Mouse (Mus musculus) liver, postnatal 0 days (tissue): Measurements from ENCODE around the gene Pdss2. TPM values are rescaled to one million over a fixed set of nuclear protein-coding genes. Genes with fewer than 3 reads are reported as not detected.

Source experiments
- ATAC-seq: fragments of 200-750 bp; cut with Nextera tagmentation; 2 replicates; pipeline ENCODE4 v1.8.0; 2017; ENCODE audit warnings: mild to moderate bottlenecking, moderate library complexity
- DNase-seq: peaks from one replicate; pipeline ENCODE4 v3.0.0-alpha.2; 2016
- H3K27ac ChIP-seq: fragments of 300-500 bp; sonication (generic); 2 replicates; pipeline ENCODE4 v1.5.1; 2014; ENCODE audit warnings: antibody characterized with exemption, moderate library complexity, mild to moderate bottlenecking, low read depth
- H3K27me3 ChIP-seq: fragments of 300-500 bp; sonication (generic); 2 replicates; pipeline ENCODE4 v1.6.1; 2014; ENCODE audit warnings: low read length, control low read depth, mixed read lengths; ENCODE audit not compliant: insufficient read depth
- H3K36me3 ChIP-seq: fragments of 300-500 bp; sonication (generic); replicated peaks from 2 replicates; pipeline ENCODE4 v1.6.1; 2014; ENCODE audit warnings: mild to moderate bottlenecking, control low read depth, low read length, moderate library complexity, mixed read lengths; ENCODE audit not compliant: insufficient read depth
- H3K4me1 ChIP-seq: fragments of 300-500 bp; sonication (generic); 2 replicates; pipeline ENCODE4 v1.6.1; 2014; ENCODE audit warnings: antibody characterized with exemption, mild to moderate bottlenecking, control low read depth; ENCODE audit not compliant: insufficient read depth
- H3K4me2 ChIP-seq: fragments of 300-500 bp; sonication (generic); 2 replicates; pipeline ENCODE4 v1.6.1; 2014; ENCODE audit warnings: low read depth, mild to moderate bottlenecking, low read length, moderate library complexity, mixed read lengths
- H3K4me3 ChIP-seq: fragments of 300-500 bp; sonication (generic); 2 replicates; pipeline ENCODE4 v1.5.1; 2014; ENCODE audit warnings: low read depth, low read length
- H3K9ac ChIP-seq: fragments of 300-500 bp; sonication (generic); replicated peaks from 2 replicates; pipeline ENCODE4 v1.6.1; 2014; ENCODE audit warnings: mild to moderate bottlenecking, moderate library complexity
- H3K9me3 ChIP-seq: fragments of 300-500 bp; sonication (generic); 2 replicates; pipeline ENCODE4 v1.6.1; 2016; ENCODE audit warnings: mild to moderate bottlenecking, control low read depth, low read length, mixed read lengths
- CTCF ChIP-seq: sonication (generic); IDR thresholded peaks from 2 replicates; pipeline ENCODE4 v1.5.1; 2016; ENCODE audit warnings: antibody characterized with exemption, low read depth
- EP300 ChIP-seq: IDR thresholded peaks from 2 replicates; pipeline ENCODE4 v1.6.1; 2016; ENCODE audit warnings: antibody characterized with exemption, low read depth, mild to moderate bottlenecking
- WGBS: fragments of 180-500 bp; shearing (Covaris S2); extraction: QIAGEN DNeasy Blood & Tissue Kit; methylation state at CpG from one replicate; pipeline ENCODE4 v1.1.7; 2014; ENCODE audit not compliant: insufficient replicate concordance; 5-methylcytosine and 5-hydroxymethylcytosine counted together
- polyA plus RNA-seq: library from polyadenylated mRNA; unstranded; fragments of >200 nt; fragmentation: Nextera tagmentation; extraction: Ambion mirVana; gene quantifications from 2 replicates; pipeline ENCODE4 v1.2.1, GENCODE M21; 2015

Pdss2 gene
- polyA plus RNA-seq, 1 experiment from 2014 or later = 4.5 TPM

DNA sequence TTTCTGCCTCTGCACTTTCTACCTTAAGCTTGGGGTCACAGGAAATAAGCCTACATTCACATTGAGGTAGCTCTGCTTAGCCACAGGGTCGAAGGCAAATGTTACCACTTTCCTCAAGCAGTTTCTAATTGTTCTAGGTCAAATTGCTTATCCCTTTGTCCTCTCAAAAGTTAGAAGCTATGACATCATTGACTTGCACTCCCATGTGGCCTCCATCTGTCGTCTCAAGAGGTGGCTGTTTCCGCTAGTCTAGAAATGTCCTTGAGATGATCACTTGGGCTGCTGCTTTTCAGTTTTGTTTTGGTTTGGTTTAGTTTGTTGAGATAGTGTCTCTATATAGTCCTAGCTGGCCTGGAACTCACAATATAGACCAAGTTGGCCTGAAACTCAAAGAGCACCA, 13.7 kb downstream of the Pdss2 start:
- no peak for DNase-seq
- Histone ChIP-seq H3K9ac (no peak overlapping the region), H3K4me2 (no peak overlapping the region), H3K4me1 (peaks cover 4% of the 10 kb centered on the region; the same call in 1 of the 2 replicates), H3K36me3 (no peaks in the 10 kb centered on the region), H3K4me3 (no peak overlapping the region), H3K27ac (no peak overlapping the region), H3K9me3 (0 out of 2 replicates have a peak, but pooled peaks cover 1% of the 10 kb centered on the region), H3K27me3 (no peaks in the 10 kb centered on the region)
- WGBS = 75% methylated on average over 3 of the region's 3 CpGs
- ATAC-seq = no peak
- TF ChIP-seq CTCF = no peak
- no peak for TF ChIP-seq EP300

DNA sequence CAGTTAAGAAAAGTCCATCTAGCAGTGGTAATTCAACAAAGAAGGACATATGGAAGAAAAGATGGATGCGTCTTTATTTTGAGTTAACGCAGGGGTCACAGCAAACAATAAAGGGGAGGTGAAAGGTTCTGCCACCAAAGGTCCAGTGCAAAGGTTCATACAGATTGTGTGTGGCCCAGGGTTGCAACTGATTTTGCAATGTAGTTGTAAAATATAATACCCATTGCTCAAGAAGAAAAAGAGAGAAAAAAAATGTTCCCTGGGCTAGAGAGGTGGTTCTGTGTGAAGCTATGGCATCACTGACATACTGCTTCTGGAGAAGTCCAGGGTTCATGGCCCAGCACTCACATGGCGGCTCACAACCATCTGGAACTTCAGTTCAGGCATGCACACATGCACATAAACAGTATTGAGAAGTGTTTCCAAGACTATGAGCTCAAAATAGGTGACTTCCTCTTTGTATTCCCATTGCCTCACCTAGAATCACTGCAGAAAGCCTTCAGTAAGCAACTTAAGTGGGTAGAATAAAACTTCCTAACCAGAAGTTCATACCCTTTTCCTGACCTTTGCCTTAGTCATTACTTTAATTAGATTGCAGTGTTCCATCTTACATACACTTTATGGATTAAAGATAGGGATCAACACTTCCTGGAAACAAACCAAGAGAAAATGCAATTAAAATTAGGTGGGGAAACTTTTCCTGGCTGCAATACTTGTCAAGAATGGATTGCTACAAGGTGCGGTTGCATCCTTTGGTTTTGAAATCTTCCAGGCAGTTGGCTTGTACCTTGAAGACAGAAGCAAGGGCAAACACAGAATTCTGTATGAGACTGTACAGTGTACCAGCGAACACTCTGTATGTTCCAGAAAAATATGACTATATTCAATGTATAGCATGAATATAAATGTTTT, 14.7 kb downstream of the Pdss2 start:
- no peak overlapping the region for H3K4me3 ChIP-seq
- H3K27ac ChIP-seq = no peak overlapping the region
- no peak for ATAC-seq
- no peaks in the 10 kb centered on the region for H3K27me3 ChIP-seq
- no peak for DNase-seq
- 75% methylated on average over 5 of the region's 5 CpGs for WGBS
- H3K36me3 ChIP-seq = no peaks in the 10 kb centered on the region
- no peak for TF ChIP-seq CTCF
- TF ChIP-seq EP300 = 0 out of 2 replicates have a peak, but pooled peaks have one; percentile 19
- peaks cover 4% of the 10 kb centered on the region; the same call in 1 of the 2 replicates for H3K4me1 ChIP-seq
- no peak overlapping the region for H3K9ac ChIP-seq
- H3K9me3 ChIP-seq = 0 out of 2 replicates have a peak, but pooled peaks cover 2% of the 10 kb centered on the region
- H3K4me2 ChIP-seq = no peak overlapping the region; the same call in 1 of the 2 replicates

DNA sequence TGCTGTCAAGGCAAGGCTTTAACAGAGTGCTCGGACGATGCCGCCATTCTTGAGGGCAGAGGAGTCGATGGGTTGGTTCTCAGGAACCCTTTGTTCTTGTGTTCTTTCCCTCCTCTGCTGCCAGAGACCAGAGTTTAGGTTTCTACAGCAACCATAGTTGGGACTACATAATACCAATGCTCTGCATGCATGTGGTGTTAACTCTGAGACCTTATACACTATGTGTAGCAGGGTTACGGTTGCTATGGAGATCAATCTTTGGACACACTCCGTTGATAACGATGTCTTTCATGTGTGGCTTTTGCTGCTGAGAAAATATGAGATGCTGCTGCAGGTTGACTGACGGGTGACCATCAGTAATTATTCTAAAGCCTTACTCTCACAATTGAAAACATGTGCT, 20.9 kb downstream of the Pdss2 start:
- no peak overlapping the region for H3K4me2 ChIP-seq
- WGBS = 90% methylated on average over 8 of the region's 8 CpGs
- peaks cover 4% of the 10 kb centered on the region; the same call in 1 of the 2 replicates for H3K4me1 ChIP-seq
- no peaks in the 10 kb centered on the region for H3K36me3 ChIP-seq
- ATAC-seq (no peak), DNase-seq (no peak)
- H3K27ac ChIP-seq = no peak overlapping the region
- no peak overlapping the region for H3K9ac ChIP-seq
- H3K9me3 ChIP-seq = 0 out of 2 replicates have a peak, but pooled peaks cover 2% of the 10 kb centered on the region
- H3K27me3 ChIP-seq = no peaks in the 10 kb centered on the region
- H3K4me3 ChIP-seq = no peak overlapping the region
- TF ChIP-seq EP300 (no peak), CTCF (no peak)

DNA sequence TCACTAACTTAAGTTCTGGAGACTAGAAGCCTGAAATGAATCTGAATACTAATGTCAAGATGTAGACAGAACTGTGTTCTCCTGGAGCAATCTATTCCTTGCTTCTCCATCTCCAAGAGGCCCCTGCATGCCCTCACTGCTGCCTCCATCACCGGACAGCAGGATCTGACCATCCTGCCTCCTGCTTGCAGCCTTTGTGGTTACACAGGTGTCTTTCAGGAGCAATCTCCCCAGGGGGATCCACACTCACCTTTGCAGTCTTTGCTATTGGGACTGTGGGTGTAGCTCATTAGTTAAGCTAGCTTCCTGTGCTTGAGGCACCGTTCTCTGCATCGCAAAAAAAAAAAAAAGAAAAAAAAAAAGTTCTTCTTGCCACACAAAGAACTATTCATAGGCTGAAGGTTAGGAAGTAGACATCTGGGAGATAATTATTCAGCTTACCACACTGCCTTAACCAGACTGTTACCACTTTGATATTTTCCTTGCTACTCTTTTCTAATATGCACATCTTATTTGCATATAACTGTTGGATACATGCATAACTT, 23.0 kb downstream of the Pdss2 start:
- TF ChIP-seq EP300 (no peak), CTCF (no peak)
- DNase-seq = no peak
- no peak overlapping the region for H3K4me3 ChIP-seq
- H3K27me3 ChIP-seq = no peaks in the 10 kb centered on the region
- no peak overlapping the region for H3K27ac ChIP-seq
- 0 out of 2 replicates have a peak, but pooled peaks cover 2% of the 10 kb centered on the region for H3K9me3 ChIP-seq
- no peak overlapping the region for H3K4me2 ChIP-seq
- no peak overlapping the region for H3K9ac ChIP-seq
- H3K4me1 ChIP-seq = peaks cover 7% of the 10 kb centered on the region
- 33% methylated on average over 3 of the region's 3 CpGs for WGBS
- ATAC-seq = no peak
- H3K36me3 ChIP-seq = no peaks in the 10 kb centered on the region

DNA sequence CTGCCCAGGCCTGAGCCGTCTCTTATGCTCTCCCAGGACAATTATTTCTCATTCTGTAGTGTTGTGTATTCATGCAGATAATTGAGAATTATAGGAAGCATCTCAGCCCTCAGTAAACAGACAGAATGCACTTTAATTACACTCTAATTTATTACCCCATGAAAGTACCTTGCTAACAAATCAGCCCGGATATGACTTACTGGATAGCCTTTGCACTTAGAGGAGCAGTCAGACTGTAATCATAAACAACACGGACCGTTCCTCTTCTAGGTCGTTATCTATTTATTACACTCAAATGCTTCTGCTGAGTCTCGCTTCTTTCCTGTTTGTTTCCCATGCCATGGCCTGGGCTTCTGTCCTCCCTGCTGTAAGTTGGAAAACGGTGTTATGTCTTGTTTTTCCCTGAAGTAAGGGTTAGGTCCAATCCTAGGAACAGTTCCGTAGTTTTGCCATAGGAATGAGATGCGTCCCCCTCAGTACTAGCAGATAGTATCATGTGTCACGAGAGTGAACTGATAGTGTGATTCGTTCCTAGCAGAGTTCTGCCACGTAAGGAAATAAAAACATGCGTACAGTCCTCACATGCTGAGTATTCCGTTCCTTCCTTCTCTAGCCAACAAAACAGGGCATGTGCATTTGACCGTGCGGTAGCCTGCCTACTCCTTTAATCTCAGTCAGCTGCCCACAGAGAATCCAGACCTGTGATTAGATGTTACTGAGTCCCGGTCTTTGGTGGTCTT, 24.3 kb downstream of the Pdss2 start:
- Histone ChIP-seq H3K27me3 (no peaks in the 10 kb centered on the region), H3K36me3 (no peaks in the 10 kb centered on the region), H3K9me3 (no peaks in the 10 kb centered on the region), H3K27ac (no peak overlapping the region), H3K4me3 (no peak overlapping the region), H3K4me1 (peaks cover 7% of the 10 kb centered on the region), H3K4me2 (peak overlapping the region; percentile 7; the same call in 1 of the 2 replicates), H3K9ac (no peak overlapping the region)
- WGBS = 59% methylated on average over 17 of the region's 17 CpGs
- TF ChIP-seq EP300 = no peak
- TF ChIP-seq CTCF = no peak
- ATAC-seq (no peak), DNase-seq (no peak)

DNA sequence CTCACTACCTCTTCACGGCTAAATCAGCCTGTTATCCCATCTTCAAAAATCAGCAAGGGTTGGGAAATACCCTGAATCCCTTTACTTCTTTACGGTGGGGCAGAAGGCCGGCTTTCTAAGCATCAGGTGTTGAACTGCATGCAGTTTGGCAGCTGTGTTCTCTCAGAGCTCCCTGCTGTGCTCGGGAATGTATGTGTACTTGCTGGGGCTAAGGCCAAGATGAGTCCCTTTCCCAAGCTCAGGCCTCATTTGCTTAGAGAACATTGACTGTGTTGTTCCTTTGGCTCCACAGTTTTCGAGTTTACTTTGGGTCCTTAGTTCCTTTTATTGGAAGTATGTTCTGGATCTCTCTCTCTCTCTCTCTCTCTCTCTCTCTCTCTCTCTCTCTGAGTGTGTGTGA, 26.7 kb downstream of the Pdss2 start:
- H3K27ac ChIP-seq = no peak overlapping the region
- H3K36me3 ChIP-seq = no peaks in the 10 kb centered on the region
- H3K4me2 ChIP-seq = no peak overlapping the region
- DNase-seq (no peak), ATAC-seq (no peak)
- H3K4me3 ChIP-seq = no peak overlapping the region
- no peak for TF ChIP-seq EP300
- no peak for TF ChIP-seq CTCF
- no peaks in the 10 kb centered on the region for H3K9me3 ChIP-seq
- peaks cover 10% of the 10 kb centered on the region for H3K4me1 ChIP-seq
- H3K27me3 ChIP-seq = no peaks in the 10 kb centered on the region
- 70% methylated on average over 5 of the region's 5 CpGs for WGBS
- H3K9ac ChIP-seq = no peak overlapping the region
